Mouse (Mus musculus) heart, embryonic 14.5 days (tissue): ENCODE measurements around the gene Samd4. TPM values are rescaled to one million over a fixed set of nuclear protein-coding genes. Genes with fewer than 3 reads are reported as not detected.

Source experiments
- ATAC-seq: fragments of 200-750 bp; cut with Nextera tagmentation; 2 replicates; pipeline ENCODE4 v1.8.0; 2017; ENCODE audit warnings: low read depth, moderate TSS enrichment; ENCODE audit not compliant: insufficient number of reproducible peaks, insufficient read depth, low FRiP score
- H3K27ac ChIP-seq, 2 experiments: fragments of 200-500 bp in 1 of 2; fragments of 300-500 bp in 1 of 2; sonication (generic) in 1 of 2; replicated peaks in 1 of 2; 2 replicates each; pipeline ENCODE4 v1.5.1; 2012 to 2014; ENCODE audit warnings: low read depth in 2 of 2, low read length in 2 of 2, control low read depth in 1 of 2, mild to moderate bottlenecking in 1 of 2, mixed read lengths in 1 of 2; ENCODE audit not compliant: control insufficient read depth in 1 of 2, insufficient read depth in 1 of 2
- H3K27me3 ChIP-seq: fragments of 300-500 bp; sonication (generic); 2 replicates; pipeline ENCODE4 v1.6.1; 2014; ENCODE audit warnings: mild to moderate bottlenecking, low read length, control low read depth; ENCODE audit not compliant: control insufficient read depth, insufficient read depth
- H3K36me3 ChIP-seq: fragments of 300-500 bp; sonication (generic); 2 replicates; pipeline ENCODE4 v1.6.1; 2014; ENCODE audit warnings: mild to moderate bottlenecking, control low read depth, low read length, mixed read lengths; ENCODE audit not compliant: control insufficient read depth, insufficient read depth
- H3K4me1 ChIP-seq, 2 experiments: fragments of 200-500 bp in 1 of 2; fragments of 300-500 bp in 1 of 2; sonication (generic) in 1 of 2; 2 replicates each; pipeline ENCODE4 v1.6.1; 2012 to 2014; ENCODE audit warnings: low read length in 2 of 2, control low read depth in 1 of 2, mixed read lengths in 1 of 2; ENCODE audit not compliant: control insufficient read depth in 2 of 2, insufficient read depth in 2 of 2
- H3K4me2 ChIP-seq: fragments of 300-500 bp; sonication (generic); 2 replicates; pipeline ENCODE4 v1.6.1; 2014; ENCODE audit warnings: mild to moderate bottlenecking, low read length
- H3K4me3 ChIP-seq, 2 experiments: fragments of 200-500 bp in 1 of 2; fragments of 300-500 bp in 1 of 2; sonication (generic) in 1 of 2; 2 replicates each; pipeline ENCODE4 v1.5.1; 2012 to 2014; ENCODE audit warnings: low read length in 2 of 2, mild to moderate bottlenecking in 2 of 2, control low read depth in 1 of 2, low read depth in 1 of 2, moderate library complexity in 1 of 2; ENCODE audit not compliant: control insufficient read depth in 1 of 2, insufficient read depth in 1 of 2
- H3K9ac ChIP-seq: fragments of 300-500 bp; sonication (generic); 2 replicates; pipeline ENCODE4 v1.6.1; 2014; ENCODE audit warnings: mild to moderate bottlenecking, low read length
- H3K9me3 ChIP-seq: fragments of 300-500 bp; sonication (generic); 2 replicates; pipeline ENCODE4 v1.6.1; 2016; ENCODE audit warnings: low read length, control low read depth; ENCODE audit not compliant: control insufficient read depth
- WGBS: fragments of 180-500 bp; shearing (Covaris S2); extraction: QIAGEN DNeasy Blood & Tissue Kit; methylation state at CpG from one replicate; pipeline ENCODE4 v1.1.7; 2014; 5-methylcytosine and 5-hydroxymethylcytosine counted together
- polyA plus RNA-seq: library from polyadenylated mRNA; unstranded; fragments of >200 nt; fragmentation: Nextera tagmentation; extraction: Ambion mirVana; gene quantifications from 2 replicates; pipeline ENCODE4 v1.2.1, GENCODE M21; 2014

The Samd4 gene
- 11.0 and 12.0 TPM in 2 replicates for polyA plus RNA-seq

- Histone ChIP-seq H3K4me2 (peak within 1 kb of the TSS; percentile 74), H3K4me3 (peak within 1 kb of the TSS; percentile 87 to 94), H3K27ac (peak within 1 kb of the TSS; percentile 99), H3K36me3 (peaks cover 7% of the 10 kb centered on the region; the same call in 1 of the 2 replicates), H3K9ac (peak within 1 kb of the TSS; percentile 100), H3K27me3 (no peaks in the 10 kb centered on the region), H3K9me3 (no peaks in the 10 kb centered on the region), H3K4me1 (peaks cover 2 to 27% of the 10 kb centered on the region in 2 experiments; a peak in 3 of 4 replicates)
- ATAC-seq, result peak; percentile 80
- under 1% methylated on average over 54 of the region's 54 CpGs for WGBS
Observed at GRCm38 (mm10) chr14:46882431-46883067, at the start of gene Samd4. Samd4 (plus strand) TSS chr14:46882854.

GRCm38 (mm10) chr14:46839326-46839725 lies 43.3 kb upstream of the Samd4 start:
- H3K9me3 ChIP-seq, result no peaks in the 10 kb centered on the region
- peaks cover 3 to 14% of the 10 kb centered on the region in 2 experiments; a peak in 3 of 4 replicates for H3K4me1 ChIP-seq
- no peak overlapping the region for H3K27ac ChIP-seq
- WGBS, result 59% methylated on average over 4 of the region's 4 CpGs
- no peaks in the 10 kb centered on the region for H3K27me3 ChIP-seq
- H3K9ac ChIP-seq, result no peak overlapping the region
- no peak overlapping the region for H3K4me3 ChIP-seq
- peaks cover 29% of the 10 kb centered on the region for H3K36me3 ChIP-seq
- no peak overlapping the region for H3K4me2 ChIP-seq
- ATAC-seq, result no peak

- H3K27ac ChIP-seq, result no peak overlapping the region
- no peaks in the 10 kb centered on the region for H3K9me3 ChIP-seq
- peaks cover 3 to 6% of the 10 kb centered on the region in 2 experiments; a peak in 3 of 4 replicates for H3K4me1 ChIP-seq
- no peak overlapping the region for H3K4me3 ChIP-seq
- H3K4me2 ChIP-seq, result no peak overlapping the region
- no peaks in the 10 kb centered on the region for H3K27me3 ChIP-seq
- H3K36me3 ChIP-seq, result peaks cover 60% of the 10 kb centered on the region
- no peak overlapping the region for H3K9ac ChIP-seq
- WGBS, result 89% methylated on average over 11 of the region's 11 CpGs
- no peak for ATAC-seq
Observed at GRCm38 (mm10) chr14:46845706-46846105, 36.9 kb upstream of the Samd4 start.

GRCm38 (mm10) chr14:46848063-46848590 lies 34.5 kb upstream of the Samd4 start:
- Histone ChIP-seq H3K36me3 (peaks cover 42% of the 10 kb centered on the region), H3K4me1 (no peaks in the 10 kb centered on the region), H3K4me3 (no peak overlapping the region), H3K9ac (no peak overlapping the region), H3K27ac (no peak overlapping the region), H3K27me3 (no peaks in the 10 kb centered on the region), H3K9me3 (no peaks in the 10 kb centered on the region), H3K4me2 (no peak overlapping the region)
- WGBS, result 86% methylated on average over 4 of the region's 4 CpGs
- no peak for ATAC-seq

GRCm38 (mm10) chr14:46848736-46849135 lies 33.9 kb upstream of the Samd4 start:
- Histone ChIP-seq H3K9me3 (no peaks in the 10 kb centered on the region), H3K27ac (no peak overlapping the region), H3K36me3 (peaks cover 44% of the 10 kb centered on the region), H3K4me1 (no peaks in the 10 kb centered on the region; a peak in 1 of 4 replicates), H3K9ac (no peak overlapping the region), H3K4me2 (no peak overlapping the region), H3K27me3 (no peaks in the 10 kb centered on the region), H3K4me3 (no peak overlapping the region)
- 88% methylated on average over 5 of the region's 5 CpGs for WGBS
- no peak for ATAC-seq

GRCm38 (mm10) chr14:46849769-46850168 lies 32.9 kb upstream of the Samd4 start:
- 93% methylated on average over 1 of the region's 1 CpGs for WGBS
- ATAC-seq, result no peak
- H3K36me3 ChIP-seq, result peaks cover 48% of the 10 kb centered on the region

GRCm38 (mm10) chr14:46853677-46854076 lies 29.0 kb upstream of the Samd4 start:
- H3K27ac ChIP-seq, result no peak overlapping the region
- H3K4me1 ChIP-seq, result no peaks in the 10 kb centered on the region; a peak in 1 of 4 replicates
- no peak overlapping the region for H3K4me3 ChIP-seq
- peaks cover 25% of the 10 kb centered on the region for H3K36me3 ChIP-seq
- no peaks in the 10 kb centered on the region for H3K9me3 ChIP-seq
- WGBS, result 69% methylated on average over 11 of the region's 11 CpGs
- no peaks in the 10 kb centered on the region for H3K27me3 ChIP-seq
- H3K4me2 ChIP-seq, result no peak overlapping the region
- H3K9ac ChIP-seq, result no peak overlapping the region
- no peak for ATAC-seq

More at GRCm38 (mm10) chr14:46849769-46850168, 32.9 kb upstream of the Samd4 start:
- Histone ChIP-seq H3K4me1 (no peaks in the 10 kb centered on the region; a peak in 1 of 4 replicates), H3K27ac (no peak overlapping the region), H3K9ac (no peak overlapping the region), H3K4me3 (no peak overlapping the region), H3K4me2 (no peak overlapping the region), H3K27me3 (no peaks in the 10 kb centered on the region), H3K9me3 (no peaks in the 10 kb centered on the region)
